Mouse (Mus musculus): ENCODE data around the gene Fgfr2. TPM values are rescaled to one million over a fixed set of nuclear protein-coding genes. Genes with fewer than 3 reads are reported as not detected.

The Fgfr2 gene
- polyA plus RNA-seq (2012; rRNA removed), result 14.8 and 15.3 TPM in 2 replicates

DNA sequence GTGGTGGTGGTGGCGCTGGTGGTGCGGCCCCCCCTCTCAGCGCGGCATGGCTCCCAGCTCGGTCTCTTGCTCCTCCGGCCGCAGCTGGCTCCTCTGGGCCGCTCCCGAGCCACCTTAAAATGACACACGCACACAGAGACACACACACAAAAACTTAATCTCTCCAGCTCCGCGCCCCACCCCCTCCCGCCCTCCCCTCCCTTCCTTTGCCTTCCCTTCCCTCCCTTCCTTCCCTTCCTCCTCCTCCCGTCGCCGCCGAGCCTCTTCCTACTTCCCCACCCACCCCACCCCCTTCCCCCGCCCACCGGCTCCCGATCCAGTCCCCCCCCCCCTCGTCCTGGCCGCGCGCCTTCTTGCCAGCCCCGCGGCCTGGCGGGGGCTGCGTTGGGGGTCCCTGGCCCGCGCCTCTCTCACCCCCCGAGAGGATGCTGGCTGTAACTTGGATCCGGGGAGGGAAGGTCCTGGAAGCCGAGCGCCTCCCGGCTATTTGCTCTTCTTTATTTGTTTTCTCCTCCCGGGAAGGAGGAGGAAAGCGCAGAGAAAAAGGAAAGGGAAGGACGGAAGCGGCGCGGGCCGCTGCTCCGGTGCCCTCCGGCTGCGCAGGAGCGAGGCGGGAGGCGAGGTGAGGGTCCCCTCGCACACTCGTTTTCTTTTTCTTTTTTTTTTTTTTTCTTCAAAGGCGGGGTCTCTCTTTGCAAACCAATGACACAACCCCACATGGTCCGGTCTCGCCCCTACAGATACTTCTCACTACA is at the start of gene Fgfr2:
Gene Fgfr2 (minus strand): TSS at position 107 of the 755 bp plus-strand sequence.
- DNase-seq, result peak; percentile 79

GRCm38 (mm10) chr7:133171403-133172032 is 48.4 kb upstream of the Fgfr2 start:
- TF ChIP-seq CTCF (conservative IDR thresholded peaks at IDR 0.05; ENCODE audit: insufficient read depth, insufficient read length, low read depth, low read length), result no peak
- no peak for TF ChIP-seq POLR2A (IDR thresholded peaks at IDR 0.05; ENCODE audit: low read depth, low read length)
- no peaks in the 10 kb centered on the region for H3K27me3 ChIP-seq (replicated peaks; ENCODE audit: control insufficient read depth, insufficient read depth, low read length)
- peak; percentile 13 for DNase-seq
- no peaks in the 10 kb centered on the region for H3K4me1 ChIP-seq (ENCODE audit: control insufficient read depth, insufficient read depth, low read length)
- WGBS, result 80% methylated on average over 4 of the region's 4 CpGs
- H3K4me3 ChIP-seq (ENCODE audit: insufficient read depth, low read depth, low read length), result no peak overlapping the region
- H3K36me3 ChIP-seq (ENCODE audit: control insufficient read depth, insufficient read depth, low read length), result no peaks in the 10 kb centered on the region
- H3K27ac ChIP-seq (ENCODE audit: insufficient read depth, low read depth, low read length), result no peak overlapping the region

More for the DNA sequence above, at the start of gene Fgfr2:
- H3K4me3 ChIP-seq (ENCODE audit: insufficient read depth, low read depth, low read length), result peak within 1 kb of the TSS; percentile 100
- H3K27me3 ChIP-seq (replicated peaks; ENCODE audit: control insufficient read depth, insufficient read depth, low read length), result no peaks in the 10 kb centered on the region
- WGBS, result under 1% methylated on average over 37 of the region's 53 CpGs
- peaks cover 8% of the 10 kb centered on the region; the same call in 1 of the 2 replicates for H3K4me1 ChIP-seq (ENCODE audit: control insufficient read depth, insufficient read depth, low read length)
- peak within 1 kb of the TSS; percentile 98 for H3K27ac ChIP-seq (ENCODE audit: insufficient read depth, low read depth, low read length)
- no peaks in the 10 kb centered on the region for H3K36me3 ChIP-seq (ENCODE audit: control insufficient read depth, insufficient read depth, low read length)
- TF ChIP-seq CTCF (conservative IDR thresholded peaks at IDR 0.05; ENCODE audit: insufficient read depth, insufficient read length, low read depth, low read length) (no peak), POLR2A (IDR thresholded peaks at IDR 0.05; ENCODE audit: low read depth, low read length) (peak; percentile 22)

- 96% methylated on average over 3 of the region's 3 CpGs for WGBS
- TF ChIP-seq CTCF (conservative IDR thresholded peaks at IDR 0.05; ENCODE audit: insufficient read depth, insufficient read length, low read depth, low read length), result no peak
- no peak for TF ChIP-seq POLR2A (IDR thresholded peaks at IDR 0.05; ENCODE audit: low read depth, low read length)
- Histone ChIP-seq H3K4me3 (ENCODE audit: insufficient read depth, low read depth, low read length) (no peak overlapping the region), H3K27ac (ENCODE audit: insufficient read depth, low read depth, low read length) (no peak overlapping the region), H3K27me3 (replicated peaks; ENCODE audit: control insufficient read depth, insufficient read depth, low read length) (no peaks in the 10 kb centered on the region), H3K4me1 (ENCODE audit: control insufficient read depth, insufficient read depth, low read length) (no peaks in the 10 kb centered on the region), H3K36me3 (ENCODE audit: control insufficient read depth, insufficient read depth, low read length) (no peaks in the 10 kb centered on the region)
- DNase-seq, result no peak
Observed at GRCm38 (mm10) chr7:133168928-133169327, 45.8 kb upstream of the Fgfr2 start.

- Histone ChIP-seq H3K4me1 (ENCODE audit: control insufficient read depth, insufficient read depth, low read length) (no peaks in the 10 kb centered on the region), H3K27ac (ENCODE audit: insufficient read depth, low read depth, low read length) (no peak overlapping the region), H3K36me3 (ENCODE audit: control insufficient read depth, insufficient read depth, low read length) (no peaks in the 10 kb centered on the region), H3K4me3 (ENCODE audit: insufficient read depth, low read depth, low read length) (no peak overlapping the region), H3K27me3 (replicated peaks; ENCODE audit: control insufficient read depth, insufficient read depth, low read length) (no peaks in the 10 kb centered on the region)
- no peak for DNase-seq
- TF ChIP-seq CTCF (conservative IDR thresholded peaks at IDR 0.05; ENCODE audit: insufficient read depth, insufficient read length, low read depth, low read length), result no peak
- TF ChIP-seq POLR2A (IDR thresholded peaks at IDR 0.05; ENCODE audit: low read depth, low read length), result no peak
- WGBS, result 69% methylated on average over 2 of the region's 2 CpGs
Observed at GRCm38 (mm10) chr7:133167903-133168302, 44.8 kb upstream of the Fgfr2 start.

- H3K36me3 ChIP-seq (ENCODE audit: control insufficient read depth, insufficient read depth, low read length), result no peaks in the 10 kb centered on the region
- 11% methylated on average over 2 of the region's 2 CpGs for WGBS
- DNase-seq, result peak; percentile 54
- H3K27me3 ChIP-seq (replicated peaks; ENCODE audit: control insufficient read depth, insufficient read depth, low read length), result no peaks in the 10 kb centered on the region
- H3K27ac ChIP-seq (ENCODE audit: insufficient read depth, low read depth, low read length), result no peak overlapping the region
- TF ChIP-seq POLR2A (IDR thresholded peaks at IDR 0.05; ENCODE audit: low read depth, low read length) (no peak), CTCF (conservative IDR thresholded peaks at IDR 0.05; ENCODE audit: insufficient read depth, insufficient read length, low read depth, low read length) (no peak)
- H3K4me3 ChIP-seq (ENCODE audit: insufficient read depth, low read depth, low read length), result no peak overlapping the region
- H3K4me1 ChIP-seq (ENCODE audit: control insufficient read depth, insufficient read depth, low read length), result no peaks in the 10 kb centered on the region; the same call in 1 of the 2 replicates
Observed at GRCm38 (mm10) chr7:133164770-133165169, 41.6 kb upstream of the Fgfr2 start.

DNA sequence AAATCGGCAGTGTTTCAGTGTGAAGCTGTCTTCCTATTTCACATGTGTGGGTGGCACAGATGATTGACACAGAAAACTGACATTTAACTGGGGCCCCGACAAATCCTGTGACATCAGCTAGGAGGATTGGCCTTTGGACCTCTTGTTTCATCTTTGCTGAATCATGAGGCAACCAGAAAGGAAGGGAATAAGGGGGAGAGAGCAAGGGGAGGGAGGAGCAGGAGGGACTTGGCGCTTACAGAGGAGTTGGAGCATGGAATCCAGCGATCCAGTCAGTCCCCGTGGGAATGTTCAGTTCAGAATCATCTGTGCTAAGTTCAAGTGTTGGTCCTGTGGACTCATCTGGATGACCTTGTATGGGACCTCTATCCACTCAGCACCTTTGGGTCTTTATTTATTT is 39.9 kb upstream of the Fgfr2 start:
- Histone ChIP-seq H3K4me3 (ENCODE audit: insufficient read depth, low read depth, low read length) (no peak overlapping the region), H3K4me1 (ENCODE audit: control insufficient read depth, insufficient read depth, low read length) (no peaks in the 10 kb centered on the region; the same call in 1 of the 2 replicates), H3K27ac (ENCODE audit: insufficient read depth, low read depth, low read length) (no peak overlapping the region), H3K36me3 (ENCODE audit: control insufficient read depth, insufficient read depth, low read length) (no peaks in the 10 kb centered on the region), H3K27me3 (replicated peaks; ENCODE audit: control insufficient read depth, insufficient read depth, low read length) (no peaks in the 10 kb centered on the region)
- DNase-seq, result peak; percentile 77
- TF ChIP-seq CTCF (conservative IDR thresholded peaks at IDR 0.05; ENCODE audit: insufficient read depth, insufficient read length, low read depth, low read length) (no peak), POLR2A (IDR thresholded peaks at IDR 0.05; ENCODE audit: low read depth, low read length) (no peak)
- 26% methylated on average over 5 of the region's 5 CpGs for WGBS

DNA sequence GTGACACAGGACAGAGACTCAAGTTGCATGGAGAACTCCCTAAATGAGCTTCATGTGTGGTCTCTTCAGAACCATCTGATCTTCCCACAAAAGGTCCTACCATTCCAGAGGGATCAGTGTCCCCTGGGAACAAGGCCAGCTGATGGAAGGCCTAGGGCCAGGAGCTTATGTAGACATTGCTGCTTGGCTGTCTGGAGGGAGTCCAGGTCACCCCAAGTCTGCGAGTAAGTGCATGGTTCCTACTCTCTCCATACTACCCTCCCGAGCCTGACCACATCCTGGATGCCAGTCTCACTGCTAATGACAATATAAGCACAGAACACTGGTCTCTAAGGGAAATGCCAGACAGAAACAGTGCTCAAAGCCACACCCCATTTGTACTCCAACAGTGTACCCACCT is 39.0 kb upstream of the Fgfr2 start:
- Histone ChIP-seq H3K27me3 (replicated peaks; ENCODE audit: control insufficient read depth, insufficient read depth, low read length) (no peaks in the 10 kb centered on the region), H3K36me3 (ENCODE audit: control insufficient read depth, insufficient read depth, low read length) (no peaks in the 10 kb centered on the region), H3K4me3 (ENCODE audit: insufficient read depth, low read depth, low read length) (no peak overlapping the region), H3K27ac (ENCODE audit: insufficient read depth, low read depth, low read length) (no peak overlapping the region), H3K4me1 (ENCODE audit: control insufficient read depth, insufficient read depth, low read length) (no peaks in the 10 kb centered on the region; the same call in 1 of the 2 replicates)
- WGBS, result 57% methylated on average over 2 of the region's 2 CpGs
- no peak for TF ChIP-seq CTCF (conservative IDR thresholded peaks at IDR 0.05; ENCODE audit: insufficient read depth, insufficient read length, low read depth, low read length)
- TF ChIP-seq POLR2A (IDR thresholded peaks at IDR 0.05; ENCODE audit: low read depth, low read length), result no peak
- DNase-seq, result no peak

Measured in kidney, adult 2 months (tissue).